Mouse (Mus musculus) heart, embryonic 13.5 days (tissue): ENCODE data around the gene Atp5b. TPM values are rescaled to one million over a fixed set of nuclear protein-coding genes. Genes with fewer than 3 reads are reported as not detected.
A peak's percentile ranks its signal among the peaks of the same experiment; 100 is the strongest.

ENCODE experiments used
- ATAC-seq: fragments of 200-750 bp; cut with Nextera tagmentation; 2 replicates; pipeline ENCODE4 v1.8.0; 2017; ENCODE audit warnings: moderate TSS enrichment; ENCODE audit not compliant: insufficient number of reproducible peaks, low FRiP score, low TSS enrichment; ENCODE audit errors: extremely low read depth
- H3K27ac ChIP-seq: fragments of 300-500 bp; sonication (generic); replicated peaks from 2 replicates; pipeline ENCODE4 v1.5.1; 2015; ENCODE audit warnings: moderate library complexity, mild to moderate bottlenecking, inconsistent platforms
- H3K27me3 ChIP-seq: fragments of 300-500 bp; sonication (generic); replicated peaks from 2 replicates; pipeline ENCODE4 v1.6.1; 2015; ENCODE audit warnings: mild to moderate bottlenecking, inconsistent platforms
- H3K36me3 ChIP-seq: fragments of 300-500 bp; sonication (generic); 2 replicates; pipeline ENCODE4 v1.6.1; 2015; ENCODE audit warnings: mild to moderate bottlenecking, inconsistent platforms
- H3K4me1 ChIP-seq: fragments of 300-500 bp; sonication (generic); 2 replicates; pipeline ENCODE4 v1.6.1; 2015; ENCODE audit warnings: inconsistent platforms
- H3K4me2 ChIP-seq: fragments of 300-500 bp; sonication (generic); 2 replicates; pipeline ENCODE4 v1.6.1; 2015; ENCODE audit warnings: inconsistent platforms, mild to moderate bottlenecking, moderate library complexity
- H3K4me3 ChIP-seq: fragments of 300-500 bp; sonication (generic); 2 replicates; pipeline ENCODE4 v1.5.1; 2015; ENCODE audit warnings: moderate library complexity, mild to moderate bottlenecking, inconsistent platforms
- H3K9ac ChIP-seq: fragments of 300-500 bp; sonication (generic); 2 replicates; pipeline ENCODE4 v1.6.1; 2015; ENCODE audit warnings: inconsistent platforms, mild to moderate bottlenecking, moderate library complexity
- H3K9me3 ChIP-seq: fragments of 300-500 bp; sonication (generic); 2 replicates; pipeline ENCODE4 v1.6.1; 2016; ENCODE audit warnings: inconsistent platforms
- WGBS: fragments of 180-500 bp; shearing (Covaris S2); methylation state at CpG from one replicate; pipeline ENCODE4 v1.1.7; 2015; ENCODE audit warnings: mixed read lengths; 5-methylcytosine and 5-hydroxymethylcytosine counted together
- polyA plus RNA-seq: library from polyadenylated mRNA; unstranded; fragments of >200 nt; fragmentation: Nextera tagmentation; extraction: Ambion mirVana; gene quantifications from 2 replicates; pipeline ENCODE4 v1.2.1, GENCODE M21; 2015

Gene Atp5b
- polyA plus RNA-seq, 1 experiment from 2014 or later, result 4,907 TPM

DNA sequence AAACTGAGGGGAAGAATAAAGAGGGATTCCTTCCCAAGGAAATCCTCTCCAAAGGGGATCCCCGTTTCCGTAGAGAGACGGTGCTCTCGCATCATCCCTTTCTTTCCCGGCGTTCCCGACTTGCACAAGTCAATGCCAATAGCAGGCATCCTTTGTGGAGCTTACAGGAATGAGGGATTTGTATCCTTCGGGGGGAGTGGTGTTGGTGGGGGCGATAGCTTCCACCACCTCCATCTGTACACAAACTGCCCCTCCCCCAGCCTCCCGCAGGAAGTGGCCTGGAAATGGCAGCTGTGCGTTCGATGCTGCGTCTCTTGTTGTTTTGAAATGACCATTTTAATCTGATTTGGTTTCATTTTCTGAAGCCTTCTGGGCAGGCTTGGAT lies 14.5 kb downstream of the Atp5b start:
- ATAC-seq, result no peak
- peak overlapping the region; percentile 82 for H3K4me2 ChIP-seq
- no peaks in the 10 kb centered on the region for H3K27me3 ChIP-seq
- H3K4me3 ChIP-seq, result peak overlapping the region; percentile 99
- H3K27ac ChIP-seq, result peak overlapping the region; percentile 85
- H3K9me3 ChIP-seq, result no peaks in the 10 kb centered on the region
- H3K9ac ChIP-seq, result peak overlapping the region; percentile 97
- under 1% methylated on average over 13 of the region's 13 CpGs for WGBS
- H3K4me1 ChIP-seq, result peaks cover 50% of the 10 kb centered on the region
- peaks cover 7% of the 10 kb centered on the region; the same call in 1 of the 2 replicates for H3K36me3 ChIP-seq

DNA sequence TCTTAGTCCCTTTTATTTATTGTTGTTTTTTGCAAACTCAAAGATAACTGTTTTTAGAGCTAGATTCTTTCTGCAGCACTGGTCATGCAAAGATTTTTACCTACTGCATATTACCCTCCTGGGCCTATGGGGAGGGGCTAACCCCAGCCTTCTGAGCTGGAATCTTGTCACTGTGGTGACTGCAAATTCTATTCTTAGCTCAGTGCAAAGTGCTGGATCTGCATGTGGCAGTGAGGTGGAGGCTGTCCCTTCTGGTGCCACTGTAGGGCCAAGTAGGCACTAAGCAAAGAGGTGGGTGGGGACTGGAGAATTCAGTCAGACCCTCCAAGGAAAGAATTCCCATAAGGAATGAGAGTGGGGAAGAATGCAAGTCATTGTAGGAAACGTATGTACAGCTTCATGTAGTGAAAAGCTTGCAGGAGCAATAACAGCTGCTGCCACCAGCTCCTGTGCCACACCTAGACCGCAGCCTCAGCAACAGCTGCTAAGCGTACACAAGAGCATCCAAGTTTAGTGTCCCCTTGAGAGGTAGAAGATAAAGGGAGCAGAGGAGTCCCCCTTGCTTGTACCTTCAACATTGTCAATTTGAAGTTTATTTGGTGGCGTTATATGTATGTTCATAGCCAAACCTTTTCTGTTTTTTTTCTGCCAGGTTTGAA lies 27.2 kb downstream of the Atp5b start:
- Histone ChIP-seq H3K27me3 (no peaks in the 10 kb centered on the region), H3K4me3 (no peak overlapping the region), H3K9ac (0 out of 2 replicates have a peak overlapping the region, but pooled peaks have one; percentile 8), H3K27ac (peak overlapping the region; percentile 69), H3K9me3 (no peaks in the 10 kb centered on the region), H3K4me1 (peaks cover 13% of the 10 kb centered on the region), H3K4me2 (no peak overlapping the region), H3K36me3 (peaks cover 66% of the 10 kb centered on the region)
- WGBS, result 64% methylated on average over 4 of the region's 4 CpGs
- ATAC-seq, result no peak

- ATAC-seq, result no peak
- Histone ChIP-seq H3K27me3 (no peaks in the 10 kb centered on the region), H3K36me3 (peaks cover 76% of the 10 kb centered on the region), H3K4me3 (no peak overlapping the region), H3K27ac (no peak overlapping the region), H3K4me2 (no peak overlapping the region), H3K9me3 (no peaks in the 10 kb centered on the region), H3K4me1 (peaks cover 13% of the 10 kb centered on the region), H3K9ac (no peak overlapping the region)
These were observed 28.2 kb downstream of the Atp5b start for GRCm38 (mm10) chr10:128111227-128111626.

- Histone ChIP-seq H3K4me1 (no peaks in the 10 kb centered on the region), H3K36me3 (peaks cover 98% of the 10 kb centered on the region), H3K27ac (no peak overlapping the region), H3K27me3 (no peaks in the 10 kb centered on the region), H3K9me3 (no peaks in the 10 kb centered on the region), H3K4me3 (no peak overlapping the region), H3K9ac (no peak overlapping the region), H3K4me2 (no peak overlapping the region)
- ATAC-seq, result no peak
- 90% methylated on average over 7 of the region's 7 CpGs for WGBS
These were observed 40.8 kb downstream of the Atp5b start for GRCm38 (mm10) chr10:128123833-128124232.

DNA sequence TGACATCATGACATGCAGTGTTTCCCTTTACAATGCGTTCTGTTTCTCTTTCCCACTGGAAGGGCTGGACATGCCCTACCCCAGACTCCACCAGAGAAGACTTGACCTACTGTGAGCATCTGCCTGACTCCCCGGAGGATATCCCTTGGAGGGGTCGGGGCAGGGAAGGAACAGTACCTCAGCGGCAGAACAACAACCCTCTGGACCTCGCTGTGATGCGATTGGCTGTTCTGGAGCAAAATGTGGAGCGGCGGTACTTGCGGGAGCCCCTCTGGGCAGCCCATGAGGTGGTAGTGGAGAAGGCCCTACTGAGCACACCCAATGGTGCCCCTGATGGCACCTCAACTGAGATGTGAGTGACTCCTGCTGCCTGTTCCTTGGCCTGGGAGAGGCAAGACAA lies 41.8 kb downstream of the Atp5b start:
- Histone ChIP-seq H3K27ac (no peak overlapping the region), H3K4me3 (no peak overlapping the region), H3K27me3 (no peaks in the 10 kb centered on the region), H3K9ac (no peak overlapping the region), H3K9me3 (no peaks in the 10 kb centered on the region), H3K36me3 (peaks cover 95% of the 10 kb centered on the region), H3K4me1 (no peaks in the 10 kb centered on the region), H3K4me2 (no peak overlapping the region)
- WGBS, result 92% methylated on average over 9 of the region's 9 CpGs
- no peak for ATAC-seq

- peaks cover 95% of the 10 kb centered on the region for H3K36me3 ChIP-seq
- no peaks in the 10 kb centered on the region for H3K27me3 ChIP-seq
- no peak overlapping the region for H3K27ac ChIP-seq
- ATAC-seq, result no peak
- no peaks in the 10 kb centered on the region for H3K9me3 ChIP-seq
- H3K4me3 ChIP-seq, result no peak overlapping the region
- 82% methylated on average over 14 of the region's 14 CpGs for WGBS
- no peaks in the 10 kb centered on the region for H3K4me1 ChIP-seq
- H3K4me2 ChIP-seq, result no peak overlapping the region
- no peak overlapping the region for H3K9ac ChIP-seq
These were observed 42.9 kb downstream of the Atp5b start for GRCm38 (mm10) chr10:128125951-128126350.

DNA sequence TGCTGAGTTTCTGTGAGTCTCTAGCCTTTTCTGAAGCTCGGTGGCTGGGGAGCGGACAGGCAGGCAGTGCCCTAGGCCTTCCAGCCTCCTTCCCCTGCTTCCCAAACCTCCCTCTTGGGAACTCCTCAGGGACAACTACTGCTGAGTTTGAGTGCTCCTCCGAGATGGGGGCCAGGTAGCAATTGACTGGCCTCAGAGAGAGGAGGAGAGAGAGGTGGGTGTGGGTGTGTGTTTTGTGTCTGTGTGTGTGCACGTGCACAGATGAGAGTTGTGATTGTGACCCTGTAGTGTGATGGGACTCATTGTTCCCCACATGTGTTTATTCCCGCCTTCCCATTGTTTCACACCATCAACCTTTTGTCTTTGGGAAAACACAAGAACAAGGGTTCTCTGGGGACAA lies 44.4 kb downstream of the Atp5b start:
- H3K4me3 ChIP-seq, result no peak overlapping the region
- no peak overlapping the region for H3K9ac ChIP-seq
- no peak overlapping the region for H3K4me2 ChIP-seq
- no peaks in the 10 kb centered on the region for H3K9me3 ChIP-seq
- H3K27ac ChIP-seq, result 0 out of 2 replicates have a peak overlapping the region, but pooled peaks have one; percentile 28
- ATAC-seq, result no peak
- H3K36me3 ChIP-seq, result peaks cover 95% of the 10 kb centered on the region
- H3K4me1 ChIP-seq, result no peaks in the 10 kb centered on the region
- WGBS, result 73% methylated on average over 5 of the region's 5 CpGs
- no peaks in the 10 kb centered on the region for H3K27me3 ChIP-seq

GRCm38 (mm10) chr10:128128143-128128542 lies 45.1 kb downstream of the Atp5b start:
- H3K27me3 ChIP-seq, result no peaks in the 10 kb centered on the region
- no peak for ATAC-seq

DNA sequence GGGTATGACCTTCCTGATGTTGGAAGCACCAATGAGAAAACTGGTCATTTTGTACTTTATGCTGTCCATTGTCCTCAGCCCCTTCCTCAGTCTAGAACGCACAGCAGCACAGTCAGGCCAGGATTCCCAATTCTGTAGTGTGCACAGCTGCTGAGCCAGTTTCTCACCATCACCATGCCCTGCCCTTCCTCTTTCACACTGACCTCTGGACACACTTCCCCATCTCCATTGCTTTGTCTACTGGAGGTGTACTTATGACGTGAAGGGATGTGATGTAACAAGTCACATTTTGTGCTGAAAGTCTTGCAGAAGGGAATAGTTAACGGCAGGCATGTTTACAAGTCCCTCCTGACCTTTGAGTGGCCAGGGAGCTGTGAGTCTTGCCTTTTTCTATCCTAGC lies 48.2 kb downstream of the Atp5b start:
- no peaks in the 10 kb centered on the region for H3K9me3 ChIP-seq
- no peaks in the 10 kb centered on the region for H3K27me3 ChIP-seq
- H3K4me1 ChIP-seq, result no peaks in the 10 kb centered on the region
- no peak for ATAC-seq
- WGBS, result 75% methylated on average over 3 of the region's 3 CpGs
- no peak overlapping the region for H3K27ac ChIP-seq
- H3K36me3 ChIP-seq, result peaks cover 94% of the 10 kb centered on the region
- no peak overlapping the region for H3K9ac ChIP-seq
- H3K4me2 ChIP-seq, result no peak overlapping the region
- H3K4me3 ChIP-seq, result no peak overlapping the region

More at GRCm38 (mm10) chr10:128128143-128128542, 45.1 kb downstream of the Atp5b start:
- Histone ChIP-seq H3K4me2 (no peak overlapping the region), H3K27ac (0 out of 2 replicates have a peak overlapping the region, but pooled peaks have one; percentile 28), H3K9me3 (no peaks in the 10 kb centered on the region), H3K4me3 (no peak overlapping the region), H3K9ac (no peak overlapping the region), H3K36me3 (peaks cover 95% of the 10 kb centered on the region), H3K4me1 (no peaks in the 10 kb centered on the region)
- WGBS, result 88% methylated on average over 8 of the region's 8 CpGs

- Histone ChIP-seq H3K36me3 (peaks cover 91% of the 10 kb centered on the region), H3K4me1 (no peaks in the 10 kb centered on the region), H3K9ac (no peak overlapping the region), H3K27ac (no peak overlapping the region), H3K27me3 (no peaks in the 10 kb centered on the region), H3K4me2 (no peak overlapping the region), H3K9me3 (no peaks in the 10 kb centered on the region), H3K4me3 (no peak overlapping the region)
- ATAC-seq, result no peak
These were observed 48.7 kb downstream of the Atp5b start for GRCm38 (mm10) chr10:128131812-128132211.

DNA sequence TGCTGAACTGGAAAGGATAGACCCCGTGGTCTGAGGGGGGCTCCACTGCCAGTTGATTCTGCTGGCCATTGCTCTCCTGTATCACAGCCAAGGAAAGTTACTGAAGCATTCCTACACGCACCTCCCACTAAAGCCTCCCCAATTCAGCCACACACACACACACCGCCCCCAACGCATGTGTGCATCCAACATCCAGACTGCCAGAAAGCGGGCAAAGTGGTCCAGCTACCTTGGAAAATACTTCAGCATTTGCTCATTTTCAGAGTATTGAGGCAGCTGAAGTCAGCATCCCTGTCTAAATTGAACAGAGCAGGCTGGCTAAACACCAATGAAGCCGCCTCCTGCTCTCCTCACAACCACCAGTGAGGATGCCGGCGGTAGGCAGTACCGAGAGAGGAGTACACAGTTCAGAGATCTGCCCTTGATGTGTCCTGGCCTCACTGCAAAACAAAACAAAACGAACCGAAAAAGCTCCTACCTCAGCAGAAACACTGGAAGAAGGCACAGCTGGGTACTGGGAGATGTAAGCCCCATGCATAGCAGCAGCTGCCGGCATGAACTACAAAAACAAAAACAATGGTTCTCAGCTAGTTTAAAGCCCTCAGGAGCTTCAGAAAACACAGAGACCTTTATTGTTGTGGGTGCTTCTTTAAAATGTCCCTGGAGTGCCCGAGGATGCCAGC lies 50.7 kb downstream of the Atp5b start:
- WGBS, result 59% methylated on average over 13 of the region's 13 CpGs
- Histone ChIP-seq H3K9me3 (no peaks in the 10 kb centered on the region), H3K4me3 (no peak overlapping the region), H3K9ac (no peak overlapping the region), H3K4me1 (no peaks in the 10 kb centered on the region), H3K36me3 (peaks cover 91% of the 10 kb centered on the region), H3K4me2 (no peak overlapping the region), H3K27ac (no peak overlapping the region), H3K27me3 (no peaks in the 10 kb centered on the region)
- ATAC-seq, result no peak

GRCm38 (mm10) chr10:128135374-128135773 lies 52.3 kb downstream of the Atp5b start:
- Histone ChIP-seq H3K36me3 (peaks cover 94% of the 10 kb centered on the region), H3K27ac (no peak overlapping the region), H3K9me3 (no peaks in the 10 kb centered on the region), H3K4me3 (no peak overlapping the region), H3K4me1 (no peaks in the 10 kb centered on the region), H3K27me3 (no peaks in the 10 kb centered on the region), H3K4me2 (no peak overlapping the region), H3K9ac (no peak overlapping the region)
- 81% methylated on average over 6 of the region's 6 CpGs for WGBS
- no peak for ATAC-seq
